Mouse (Mus musculus) adipocyte (in vitro differentiated cells): Measurements from ENCODE around the gene Ccdc102a.

ENCODE experiments used
- DNase-seq: peaks from one replicate; pipeline ENCODE4 v3.0.0-alpha.2; 2016; ENCODE audit warnings: low spot score

Ccdc102a gene

DNA sequence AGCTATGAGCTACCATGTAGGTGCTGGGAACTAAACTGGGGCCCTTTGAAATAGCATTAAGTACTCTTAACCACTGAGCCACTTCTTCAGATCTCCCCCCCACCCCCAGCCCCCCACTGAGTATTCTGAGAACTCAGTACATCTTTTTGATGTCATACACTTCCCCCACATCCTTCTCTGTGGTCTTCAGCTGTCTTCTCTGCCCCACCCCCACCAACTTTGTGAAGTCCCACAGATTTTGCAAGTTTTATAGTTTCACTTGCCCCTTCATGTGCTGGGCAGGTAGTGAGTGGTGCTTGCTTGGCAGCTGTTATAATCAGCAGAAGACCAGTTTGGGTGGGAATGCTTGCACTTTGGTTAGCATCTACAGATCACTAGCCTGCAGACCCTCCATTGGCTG, 1.4 kb upstream of the Ccdc102a start:
- DNase-seq: no peak

DNA sequence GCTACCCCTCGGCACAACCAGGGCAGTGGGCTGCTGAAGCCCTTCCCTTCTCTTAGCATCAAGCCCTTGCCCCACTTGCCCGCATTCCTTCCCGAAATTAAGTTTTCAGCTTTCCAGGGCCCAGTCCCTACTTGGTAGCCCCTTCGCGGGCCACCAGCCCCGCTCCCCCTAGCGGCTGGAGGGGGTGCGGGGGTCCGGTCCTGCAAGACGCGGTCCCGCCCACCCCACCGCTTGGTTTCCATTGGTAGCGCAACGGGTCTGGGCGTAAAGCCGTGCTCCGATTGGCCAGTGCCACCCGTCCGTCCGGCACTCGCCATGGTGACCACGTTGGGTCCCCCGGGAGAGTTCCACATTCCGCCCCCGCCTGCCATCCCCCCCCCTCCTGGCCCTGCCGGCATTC, 546 bp downstream of the Ccdc102a start:
- DNase-seq: peak; percentile 86

DNA sequence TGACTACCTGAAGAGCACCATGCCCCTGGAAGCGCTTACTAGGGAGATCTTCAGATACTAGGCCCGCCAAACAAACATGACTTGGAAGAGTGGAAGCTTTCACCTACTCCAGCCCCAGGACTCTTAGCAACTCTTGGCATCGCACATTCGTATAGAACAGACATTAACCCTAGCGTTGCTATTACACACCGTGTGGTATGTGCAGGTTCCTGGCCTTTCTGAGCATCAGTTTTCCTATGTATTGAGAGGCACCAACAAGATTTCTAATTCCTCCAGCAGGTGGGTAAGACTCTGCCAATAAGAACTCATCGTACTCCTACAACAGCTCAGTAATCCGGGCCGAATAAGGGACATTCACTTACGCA, 956 bp downstream of the Ccdc102a start:
- no peak for DNase-seq

DNA sequence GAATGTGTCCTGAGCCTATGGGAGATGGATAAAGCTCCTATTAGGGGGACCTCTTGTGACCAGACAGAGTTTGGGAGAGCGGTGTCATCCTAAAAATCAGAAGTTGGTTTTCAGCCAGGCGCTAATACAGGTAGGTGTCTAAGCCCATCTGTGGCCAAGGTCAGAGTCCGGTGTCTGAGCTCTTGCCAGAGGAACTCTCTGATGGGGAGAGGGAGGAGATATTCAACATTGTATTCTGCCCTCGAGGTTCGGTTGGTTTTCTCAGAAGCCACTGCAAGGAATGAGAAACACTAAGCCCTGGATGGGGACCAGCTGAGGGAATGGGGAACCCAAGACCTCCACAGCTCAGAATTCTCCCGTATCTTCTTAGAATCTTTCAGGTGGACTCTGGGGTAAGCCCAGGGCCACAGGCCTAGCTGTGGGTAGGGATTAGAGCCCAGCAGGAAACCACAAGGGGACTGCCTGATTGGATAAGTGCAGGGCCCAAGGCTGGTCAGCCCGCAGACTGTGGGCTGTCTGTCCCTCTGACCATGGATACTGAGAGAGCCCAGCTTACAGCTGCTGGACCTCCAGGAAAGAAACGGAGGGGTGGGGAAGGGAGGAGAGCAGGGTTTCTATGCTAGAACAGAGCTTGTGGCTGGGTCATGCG, 1.5 kb downstream of the Ccdc102a start:
- no peak for DNase-seq

DNA sequence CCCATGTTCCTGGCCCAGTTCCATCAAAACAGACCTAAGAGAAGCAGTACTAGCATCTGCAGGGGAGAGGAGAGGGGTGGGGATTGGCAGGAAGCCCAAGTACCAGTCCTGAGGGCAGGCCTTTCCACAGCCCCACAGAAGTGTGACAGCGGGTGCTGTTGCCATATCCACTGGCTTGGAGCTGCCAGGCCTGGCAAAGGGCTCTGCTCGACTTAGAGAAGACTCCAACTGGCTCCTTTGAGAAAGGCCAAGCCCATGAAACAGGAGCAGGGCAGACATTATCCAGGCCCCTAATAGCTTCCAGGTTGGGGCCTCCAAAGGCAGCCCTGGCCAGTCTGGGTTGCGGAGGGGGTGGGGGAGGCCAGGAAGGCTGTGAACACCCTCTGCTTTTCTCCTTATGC, 3.2 kb downstream of the Ccdc102a start:
- DNase-seq: peak; percentile 53

DNA sequence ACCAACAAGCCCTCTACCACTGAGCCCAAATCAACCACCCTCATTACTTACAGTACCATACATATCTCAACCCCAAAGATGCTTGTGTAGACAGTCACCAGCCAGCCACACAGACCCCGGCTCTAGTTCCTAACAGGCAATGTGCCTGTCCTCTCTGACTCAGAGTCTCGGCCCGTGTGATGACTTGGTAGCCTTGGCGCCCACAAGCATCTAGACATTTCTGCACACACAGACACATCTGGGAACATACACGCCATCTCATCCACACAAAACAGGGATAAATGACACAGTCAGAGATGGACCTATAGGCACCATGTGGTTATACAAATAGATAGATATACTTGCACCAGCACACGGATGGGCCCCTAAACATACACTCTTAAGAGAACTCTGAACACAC, 3.6 kb downstream of the Ccdc102a start:
- no peak for DNase-seq

DNA sequence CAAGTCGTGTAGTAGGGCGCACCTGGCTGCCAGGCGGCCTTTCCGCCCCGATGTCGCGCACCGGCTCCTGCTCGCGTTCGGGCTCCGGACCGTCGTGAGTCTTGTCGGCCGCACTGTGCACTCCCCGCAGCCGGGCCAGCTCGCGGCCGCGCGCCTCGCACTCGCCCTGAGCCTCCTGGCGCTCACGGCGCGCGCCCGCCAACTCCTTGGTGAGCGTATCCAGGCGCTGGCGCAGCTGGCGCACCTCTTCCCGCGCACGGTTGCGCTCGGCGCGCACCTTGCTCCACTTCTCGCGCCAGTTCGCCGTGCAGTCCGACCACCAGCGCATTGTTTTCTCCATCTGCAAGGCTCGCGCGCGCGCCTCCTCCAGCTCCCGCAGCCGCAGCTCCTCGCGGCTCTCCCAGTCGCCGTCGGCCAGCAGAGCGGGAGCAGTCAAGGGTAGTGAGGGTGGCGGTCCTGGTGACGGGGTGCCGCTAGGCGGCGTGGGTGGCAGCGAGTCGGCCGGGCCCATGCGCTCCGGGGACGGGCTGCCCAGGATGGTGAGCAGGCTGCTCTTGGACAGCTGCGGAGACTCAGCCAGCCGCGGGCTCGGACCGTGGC, 4.7 kb downstream of the Ccdc102a start:
- DNase-seq: no peak

DNA sequence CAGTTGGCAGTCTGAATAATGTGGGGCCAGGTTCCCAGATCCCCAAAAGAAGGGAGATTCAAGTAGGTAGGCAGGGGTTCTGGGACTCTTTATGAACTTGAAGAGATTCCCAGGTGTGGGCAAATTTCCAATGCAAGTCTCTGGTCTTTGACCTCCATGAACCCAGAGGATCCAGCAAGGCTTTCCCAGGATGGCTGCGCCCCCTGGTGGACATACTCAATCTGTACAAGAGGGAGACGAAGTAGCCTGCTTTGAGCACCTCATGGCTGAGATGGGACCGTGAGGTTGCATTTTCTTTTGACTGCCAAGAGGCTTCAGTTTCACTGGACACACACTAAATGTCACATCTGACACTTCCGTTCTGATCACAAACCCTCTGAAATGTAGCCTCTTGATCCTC, 9.1 kb downstream of the Ccdc102a start:
- DNase-seq: peak; percentile 86

DNA sequence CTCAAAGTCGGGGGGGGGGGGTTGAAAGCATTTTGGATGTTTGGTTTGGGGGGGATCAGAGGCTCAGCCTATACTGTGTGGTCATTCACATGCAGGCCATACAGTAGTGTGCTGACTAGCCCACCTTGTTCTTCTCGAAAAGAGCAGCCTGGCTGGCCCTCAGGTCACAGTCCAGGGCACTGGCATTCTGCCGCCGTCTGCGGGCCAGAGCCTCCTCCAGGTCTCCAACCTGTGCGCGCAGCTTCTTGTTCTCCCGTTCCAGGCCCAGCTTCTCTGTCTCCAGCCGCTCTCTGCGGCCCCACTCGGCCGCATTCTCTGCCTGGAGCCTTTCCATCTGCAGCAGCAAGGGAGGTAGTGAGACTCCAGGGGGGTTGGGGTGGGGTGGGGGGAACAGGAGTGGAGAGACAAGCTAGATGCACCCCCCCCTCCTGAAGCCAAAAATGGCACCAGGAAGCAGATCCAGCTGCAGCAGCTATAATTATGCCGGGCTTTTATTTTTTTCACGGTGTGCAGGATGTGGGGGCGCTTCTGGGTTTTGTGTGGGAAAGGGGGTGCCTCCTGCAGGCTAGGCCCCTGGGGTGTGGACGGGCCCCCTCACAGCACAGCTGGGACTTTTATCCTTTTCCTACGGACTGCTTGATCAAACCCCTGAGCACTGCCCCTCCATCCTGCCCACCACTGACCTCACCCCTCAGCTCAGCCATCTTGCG, 10.2 kb downstream of the Ccdc102a start:
- no peak for DNase-seq

DNA sequence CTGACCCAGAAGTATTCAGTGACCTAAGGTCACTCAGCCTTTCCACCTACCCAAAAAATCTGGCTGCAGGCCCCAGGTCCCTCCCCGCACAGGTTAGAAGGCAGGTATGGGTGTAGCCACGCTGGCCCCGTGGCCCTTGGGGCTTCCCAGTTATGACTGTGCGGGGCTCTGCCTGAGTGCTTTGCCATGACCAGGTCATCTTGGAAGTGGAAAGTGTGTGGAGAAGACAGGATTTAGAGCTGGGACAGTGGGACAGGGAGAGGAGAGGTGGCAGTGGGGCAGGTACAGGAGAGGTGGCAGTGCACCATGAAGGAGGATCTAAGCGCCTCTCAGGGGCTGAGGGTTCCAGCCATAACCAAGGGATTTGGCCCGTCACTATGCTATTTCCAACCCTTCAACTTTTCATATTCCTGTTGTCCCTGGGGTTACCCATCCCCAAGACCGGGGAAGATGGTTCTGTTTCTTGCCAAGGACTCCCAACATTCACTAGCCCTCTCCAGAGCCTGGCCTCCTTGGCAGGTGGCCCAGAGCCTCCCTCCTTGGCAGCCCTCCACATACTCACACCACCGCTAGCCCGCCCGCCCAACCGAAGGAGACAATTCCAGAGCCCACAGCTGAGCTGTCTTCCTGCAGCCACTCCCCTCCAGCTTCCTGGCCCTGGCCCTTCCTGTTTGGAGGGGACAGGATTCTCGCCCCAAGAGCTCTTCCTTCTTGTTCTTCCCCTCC, 13.3 kb downstream of the Ccdc102a start:
- DNase-seq: peak; percentile 18

DNA sequence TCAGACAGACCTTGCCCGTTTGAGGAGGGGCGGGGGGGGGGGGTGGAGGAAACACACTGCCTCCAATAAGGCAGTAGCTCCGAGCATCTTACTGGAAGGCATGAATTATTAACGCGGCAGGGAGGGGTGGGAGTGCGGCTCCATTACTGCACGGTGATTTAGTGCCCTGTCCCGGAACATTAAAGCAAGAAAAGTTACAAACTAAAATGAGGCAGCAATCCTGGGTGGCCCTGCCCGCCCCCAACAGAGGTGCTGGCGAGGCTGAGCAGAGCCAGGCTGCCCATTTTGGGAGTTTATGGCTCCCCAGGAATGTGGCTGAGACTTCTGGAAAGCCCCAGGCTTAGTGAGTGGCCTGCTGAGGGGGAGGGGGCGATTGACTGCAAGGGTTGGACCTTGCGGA, 14.2 kb downstream of the Ccdc102a start:
- DNase-seq: no peak

DNA sequence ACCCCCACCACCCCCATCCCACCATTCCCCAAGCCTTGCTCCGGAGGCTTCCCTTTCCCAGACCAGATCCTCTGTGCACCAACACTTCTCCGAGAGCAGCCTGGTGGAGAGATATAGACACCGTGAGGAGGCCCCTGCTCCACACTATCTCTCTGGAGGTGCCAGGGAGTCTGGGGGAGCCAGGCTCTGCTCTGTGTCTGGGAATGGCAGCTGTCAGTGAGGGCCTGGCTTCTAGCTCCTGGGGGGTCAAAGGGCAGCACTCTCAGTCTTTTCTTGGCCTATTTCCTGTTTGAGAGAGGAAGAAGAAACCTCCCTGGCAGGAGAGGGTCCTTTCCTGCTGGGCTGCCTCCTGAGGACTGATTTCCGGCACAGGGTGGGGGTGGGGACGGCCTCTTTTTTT, 16.9 kb downstream of the Ccdc102a start:
- DNase-seq: no peak

DNA sequence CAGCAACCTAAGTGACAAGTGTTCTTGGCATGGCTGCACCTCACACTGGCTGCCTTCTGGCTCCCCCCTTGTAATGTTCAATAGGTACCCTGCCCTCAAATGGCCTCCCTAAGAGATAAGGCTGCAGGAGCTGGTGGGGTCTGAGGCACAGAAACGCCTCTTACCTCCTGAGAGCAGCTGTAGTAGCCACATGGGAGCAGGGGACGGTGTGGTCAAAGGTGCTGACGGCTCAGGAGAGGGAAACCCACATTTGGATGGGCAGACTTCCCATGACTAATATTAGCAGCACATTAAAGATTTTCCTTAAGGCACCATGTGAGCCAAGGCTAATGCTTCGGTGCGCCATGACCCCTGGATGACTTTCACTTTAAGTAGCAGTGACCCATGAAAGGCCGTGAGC, 17.3 kb downstream of the Ccdc102a start:
- no peak for DNase-seq

DNA sequence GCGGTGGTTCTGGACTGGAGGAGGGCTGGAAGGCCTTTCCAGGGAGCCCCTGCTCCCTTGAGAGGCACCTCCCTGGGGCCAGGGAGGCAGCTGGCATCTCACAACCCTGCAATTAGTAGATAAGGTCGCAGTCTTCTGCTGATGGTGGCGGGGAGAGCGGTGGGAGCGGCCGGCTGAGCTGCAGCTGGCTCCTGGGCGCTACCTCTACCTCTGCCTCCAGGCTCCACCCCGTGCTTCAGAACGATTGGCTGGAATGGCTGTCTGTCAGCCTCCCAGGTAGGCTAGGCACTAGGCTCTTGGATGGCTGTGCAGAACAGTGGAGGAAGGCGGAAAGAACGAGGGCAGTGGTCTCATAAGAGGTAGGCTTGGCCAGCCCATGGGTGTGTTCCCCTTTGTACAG, 18.6 kb downstream of the Ccdc102a start:
- no peak for DNase-seq

DNA sequence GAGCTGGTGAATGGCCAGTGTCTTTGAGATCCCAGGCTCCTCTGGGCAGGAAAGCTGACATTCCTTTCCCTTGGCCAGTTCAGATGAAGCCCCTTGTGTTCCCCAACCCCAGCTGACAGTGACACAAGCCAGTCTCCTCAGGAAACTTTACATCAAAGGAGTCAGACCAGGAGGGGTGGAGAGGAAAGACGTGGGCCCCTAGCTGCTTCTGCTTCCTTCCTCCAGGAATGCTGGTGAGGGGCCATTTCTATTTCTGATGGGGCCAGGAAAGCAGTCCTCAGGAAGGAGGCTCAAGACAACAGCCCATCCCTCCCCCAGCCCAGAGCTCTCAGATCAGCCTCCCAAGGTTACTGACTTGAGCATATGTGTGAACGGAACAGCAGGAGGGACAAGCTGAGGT, 25.0 kb downstream of the Ccdc102a start:
- DNase-seq: no peak

DNA sequence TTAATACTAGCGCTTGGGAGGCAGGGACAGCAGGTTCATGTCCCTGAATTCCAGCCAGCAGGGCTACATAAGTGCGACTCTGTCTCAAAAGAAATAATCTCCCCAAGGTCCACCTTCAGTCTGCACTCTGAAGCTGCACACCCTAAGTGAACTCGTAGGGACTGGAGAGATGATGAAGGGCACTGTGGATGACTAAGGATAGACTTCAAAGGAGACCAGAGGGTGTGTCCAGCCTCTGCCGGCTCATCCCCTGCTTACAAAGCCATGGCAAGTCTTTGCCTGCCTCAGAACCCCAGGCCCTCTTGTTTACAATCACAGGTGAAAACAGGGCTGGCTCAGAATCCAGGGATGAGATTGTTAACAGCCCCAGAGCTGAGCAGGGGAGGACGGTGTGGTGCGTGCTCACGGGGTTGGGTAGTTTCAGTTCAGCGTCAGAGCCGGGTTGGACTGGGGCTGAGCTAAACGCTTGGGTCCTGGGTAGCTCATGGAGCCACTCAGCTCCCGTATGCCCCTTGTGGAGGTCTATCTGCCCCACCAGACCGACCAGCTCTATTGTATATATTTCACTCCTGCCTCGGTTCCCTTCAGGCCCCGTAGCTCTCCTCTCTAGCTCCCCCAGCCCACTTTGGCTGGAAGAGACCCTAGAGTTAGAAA, 29.4 kb downstream of the Ccdc102a start:
- DNase-seq: no peak

DNA sequence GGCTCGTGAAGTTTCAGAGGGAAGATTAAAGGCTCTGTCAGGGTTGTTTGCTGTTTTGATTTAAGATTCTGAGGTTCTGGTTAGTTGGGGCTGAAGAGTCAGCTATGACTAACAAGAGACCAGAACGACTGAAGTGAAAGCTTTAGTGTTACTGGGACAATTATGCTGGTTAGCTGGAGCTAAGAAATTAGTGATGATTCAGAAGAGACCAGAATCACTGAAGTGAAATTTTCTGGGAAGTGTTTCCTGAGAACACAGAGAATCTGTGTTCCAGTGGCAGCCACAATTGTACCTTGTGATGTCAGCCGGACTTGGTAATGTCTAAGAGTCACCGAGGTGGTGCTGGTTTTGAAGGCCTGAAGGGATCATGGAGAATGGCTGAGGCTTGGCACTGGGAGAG, 37.2 kb downstream of the Ccdc102a start:
- no peak for DNase-seq

DNA sequence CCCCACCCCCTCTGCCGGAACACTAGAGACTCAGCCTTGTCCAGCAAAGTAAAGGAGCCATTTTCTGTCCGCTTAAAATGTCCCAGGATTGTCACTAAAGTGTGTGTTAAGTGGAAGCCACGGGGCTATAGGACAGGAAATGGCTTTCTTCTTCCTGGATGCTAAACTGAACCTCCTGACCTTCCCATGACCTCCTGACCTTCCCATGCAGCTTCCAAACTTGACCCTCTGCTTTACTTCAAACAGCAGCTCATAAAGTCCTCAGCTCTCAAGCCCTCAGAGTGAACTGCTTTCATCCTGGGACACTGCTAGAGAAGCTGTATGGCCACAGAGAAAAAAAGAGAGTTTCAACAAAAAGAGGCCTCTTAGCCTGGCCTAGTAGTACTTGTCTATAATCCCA, 41.1 kb downstream of the Ccdc102a start:
- no peak for DNase-seq

DNA sequence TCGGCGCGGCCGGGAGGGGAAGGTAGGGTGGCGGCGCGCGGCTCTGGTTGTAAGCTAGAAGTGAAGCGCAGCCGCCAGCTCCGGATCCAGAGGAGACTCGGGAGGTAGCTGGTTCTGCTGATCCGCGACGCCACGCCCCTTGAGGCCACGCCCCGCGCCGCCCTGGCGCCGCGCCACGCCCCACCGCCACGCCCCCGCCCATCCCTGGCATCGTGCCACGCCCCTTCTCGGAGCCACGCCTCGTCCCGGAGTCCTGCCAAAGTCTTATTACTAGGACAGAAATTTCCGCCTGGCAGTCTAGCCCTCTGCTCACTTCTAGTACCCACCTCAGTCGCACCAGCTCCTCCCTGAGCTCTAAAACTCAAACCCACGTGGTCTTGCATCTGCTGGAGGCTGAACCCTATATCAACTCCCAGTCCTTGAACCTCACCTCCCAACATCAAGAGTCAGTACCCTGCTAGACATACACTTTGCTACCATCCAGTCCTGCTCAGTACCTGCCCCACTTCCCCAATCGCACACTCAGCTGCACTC, 41.6 kb downstream of the Ccdc102a start, which contains the start of gene Dok4:
TSS of gene Dok4 (minus strand) at position 134 of the 534 bp plus-strand sequence.
- DNase-seq: peak; percentile 85

DNA sequence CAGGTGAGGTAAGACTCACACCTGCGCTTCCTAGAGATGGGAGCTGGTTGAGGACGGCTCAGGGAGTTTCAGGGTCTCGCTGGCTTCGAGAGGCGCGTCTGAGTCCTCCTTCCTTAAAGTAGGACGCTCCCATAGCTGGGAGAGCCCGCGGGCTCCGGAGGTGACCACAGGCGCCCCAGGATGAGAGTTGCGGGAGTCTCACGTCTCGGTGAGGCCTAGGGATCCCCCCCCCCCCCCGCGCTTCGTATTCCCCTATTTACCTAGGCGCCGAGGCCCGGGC, 42.1 kb downstream of the Ccdc102a start:
- no peak for DNase-seq

DNA sequence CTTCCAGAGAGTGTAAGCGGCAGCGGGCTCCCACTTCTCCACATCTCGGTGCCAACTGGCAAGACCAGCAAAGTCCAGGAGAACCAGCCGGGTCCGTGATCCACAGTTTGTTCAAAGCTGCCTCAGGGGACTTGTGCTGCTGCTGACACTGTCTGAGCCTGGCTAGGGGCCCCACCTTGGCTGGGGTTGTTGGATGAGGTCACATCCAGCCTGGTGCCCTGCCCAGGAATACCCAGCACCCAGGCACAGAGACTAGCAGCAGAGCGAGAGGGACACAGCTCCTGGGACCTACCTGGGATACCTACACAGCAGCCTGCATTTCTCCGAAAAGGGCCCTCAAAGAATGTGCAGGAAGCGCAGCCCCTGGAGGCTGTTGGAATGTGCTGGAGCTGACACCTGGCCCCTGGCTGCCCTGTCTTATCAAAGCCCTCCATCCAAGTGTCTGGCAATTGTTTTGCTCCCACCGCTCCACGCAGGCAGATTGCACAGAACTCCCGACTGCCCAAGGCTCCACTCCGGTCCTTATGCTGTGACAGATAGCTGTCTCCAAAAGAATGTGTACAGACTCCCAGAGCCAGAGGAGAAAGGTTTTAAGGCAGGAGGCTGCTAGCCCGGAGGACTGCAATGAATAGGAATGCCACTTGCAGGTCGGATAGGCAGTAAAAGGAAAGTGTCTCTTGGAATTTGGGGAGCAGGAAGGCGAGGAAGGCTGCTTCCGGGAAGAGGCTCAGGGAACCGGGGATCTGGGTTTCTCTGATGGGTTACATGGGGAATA, 42.6 kb downstream of the Ccdc102a start:
- no peak for DNase-seq

DNA sequence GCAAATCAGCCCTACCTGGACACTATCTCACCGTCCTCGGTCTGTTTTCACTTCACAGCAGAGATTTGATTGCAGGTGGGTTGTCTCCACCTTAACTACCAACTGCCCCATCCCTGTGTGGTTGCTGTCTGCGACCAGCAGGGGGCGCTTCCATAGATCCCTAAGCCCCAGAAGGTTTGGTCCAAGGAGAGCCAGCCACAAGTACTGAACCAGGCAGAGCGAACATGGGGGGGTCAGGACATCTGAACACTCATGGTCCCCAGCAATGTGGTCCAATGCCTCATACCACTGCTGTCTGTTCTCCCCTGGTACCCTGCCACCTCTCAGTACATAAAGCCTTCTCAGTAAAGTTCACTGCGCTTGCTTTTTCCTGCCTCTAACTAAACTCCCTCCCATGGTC, 43.5 kb downstream of the Ccdc102a start:
- DNase-seq: peak; percentile 76
